Mouse (Mus musculus): ENCODE measurements around the gene Tjp1.

- no peak for TF ChIP-seq CTCF (IDR thresholded peaks at IDR 0.05)
- no peak for TF ChIP-seq EP300 (IDR thresholded peaks at IDR 0.05)
These were observed 18.2 kb upstream of the Tjp1 start for GRCm38 (mm10) chr7:65545741-65546140.
